Mouse (Mus musculus): ENCODE measurements at regions not wholly inside any gene's neighbourhood (a gene's known extent, or its start where the extent isn't known, plus 50 kb on each side); places are given as distances from the start of the nearest gene placed in this dataset.

GRCm38 (mm10) chr14:24838219-24838618, 351.3 kb downstream of the Rps24 start:
- TF ChIP-seq GATA4 (IDR thresholded peaks at IDR 0.05; ENCODE audit: insufficient replicate concordance, low read length) = no peak

- no peak for TF ChIP-seq GATA4 (IDR thresholded peaks at IDR 0.05; ENCODE audit: insufficient replicate concordance, low read length)
These were observed 352.1 kb downstream of the Rps24 start for GRCm38 (mm10) chr14:24839056-24839455.

- TF ChIP-seq GATA4 (IDR thresholded peaks at IDR 0.05; ENCODE audit: insufficient replicate concordance, low read length) = no peak
These were observed 355.0 kb downstream of the Rps24 start for GRCm38 (mm10) chr14:24841715-24842496.

- TF ChIP-seq GATA4 (IDR thresholded peaks at IDR 0.05; ENCODE audit: insufficient replicate concordance, low read length) = no peak
These were observed 356.7 kb downstream of the Rps24 start for GRCm38 (mm10) chr14:24843626-24844025.

- TF ChIP-seq GATA4 (IDR thresholded peaks at IDR 0.05; ENCODE audit: insufficient replicate concordance, low read length) = no peak
These were observed 363.6 kb downstream of the Rps24 start for GRCm38 (mm10) chr14:24850491-24850890.

- TF ChIP-seq GATA4 (IDR thresholded peaks at IDR 0.05; ENCODE audit: insufficient replicate concordance, low read length) = no peak
These were observed 367.5 kb downstream of the Rps24 start for GRCm38 (mm10) chr14:24854459-24854858.

- TF ChIP-seq GATA4 (IDR thresholded peaks at IDR 0.05; ENCODE audit: insufficient replicate concordance, low read length) = no peak
These were observed 375.2 kb downstream of the Rps24 start for GRCm38 (mm10) chr14:24862171-24862570.

- no peak for TF ChIP-seq GATA4 (IDR thresholded peaks at IDR 0.05; ENCODE audit: insufficient replicate concordance, low read length)
These were observed 375.7 kb downstream of the Rps24 start for GRCm38 (mm10) chr14:24862661-24863060.

GRCm38 (mm10) chr14:24863116-24863515, 376.2 kb downstream of the Rps24 start:
- no peak for TF ChIP-seq GATA4 (IDR thresholded peaks at IDR 0.05; ENCODE audit: insufficient replicate concordance, low read length)

- no peak for TF ChIP-seq GATA4 (IDR thresholded peaks at IDR 0.05; ENCODE audit: insufficient replicate concordance, low read length)
These were observed 378.8 kb downstream of the Rps24 start for GRCm38 (mm10) chr14:24865579-24866230.

- TF ChIP-seq GATA4 (IDR thresholded peaks at IDR 0.05; ENCODE audit: insufficient replicate concordance, low read length) = no peak
These were observed 380.9 kb downstream of the Rps24 start for GRCm38 (mm10) chr14:24867816-24868215.

- TF ChIP-seq GATA4 (IDR thresholded peaks at IDR 0.05; ENCODE audit: insufficient replicate concordance, low read length) = no peak
These were observed 381.8 kb downstream of the Rps24 start for GRCm38 (mm10) chr14:24868756-24869155.

GRCm38 (mm10) chr14:24870246-24870645, 383.3 kb downstream of the Rps24 start:
- no peak for TF ChIP-seq GATA4 (IDR thresholded peaks at IDR 0.05; ENCODE audit: insufficient replicate concordance, low read length)

GRCm38 (mm10) chr14:24871392-24871998, 384.6 kb downstream of the Rps24 start:
- TF ChIP-seq GATA4 (IDR thresholded peaks at IDR 0.05; ENCODE audit: insufficient replicate concordance, low read length) = no peak

- no peak for TF ChIP-seq GATA4 (IDR thresholded peaks at IDR 0.05; ENCODE audit: insufficient replicate concordance, low read length)
These were observed 386.0 kb downstream of the Rps24 start for GRCm38 (mm10) chr14:24872931-24873330.

GRCm38 (mm10) chr14:24873406-24873805, 386.5 kb downstream of the Rps24 start:
- no peak for TF ChIP-seq GATA4 (IDR thresholded peaks at IDR 0.05; ENCODE audit: insufficient replicate concordance, low read length)
